Mouse (Mus musculus) right cerebral cortex, postnatal 4 days (tissue): ENCODE measurements around the gene Mymx.

Experiments
- DNase-seq: peaks from one replicate; pipeline ENCODE4 v3.0.0-alpha.2; 2022

Gene Mymx

GRCm38 (mm10) chr17:45567162-45567601 lies 34.7 kb downstream of the Mymx start:
- DNase-seq = no peak

- DNase-seq = no peak
Measured at GRCm38 (mm10) chr17:45566360-45567161, 35.3 kb downstream of the Mymx start.

- no peak for DNase-seq
Measured at GRCm38 (mm10) chr17:45566031-45566359, 35.9 kb downstream of the Mymx start.

GRCm38 (mm10) chr17:45565103-45565502 lies 36.8 kb downstream of the Mymx start:
- DNase-seq = no peak

- no peak for DNase-seq
Measured at GRCm38 (mm10) chr17:45564531-45565084, 37.3 kb downstream of the Mymx start.

GRCm38 (mm10) chr17:45563655-45564530 lies 38.0 kb downstream of the Mymx start, which contains the start of gene Slc35b2:
TSS of gene Slc35b2 (plus strand) at chr17:45563874.
- peak; percentile 93 for DNase-seq

- DNase-seq = no peak
Measured at GRCm38 (mm10) chr17:45563216-45563615, 38.7 kb downstream of the Mymx start.

GRCm38 (mm10) chr17:45559732-45560525 lies 42.0 kb downstream of the Mymx start:
- DNase-seq = no peak

- no peak for DNase-seq
Measured at GRCm38 (mm10) chr17:45557998-45558862, 43.7 kb downstream of the Mymx start.

- no peak for DNase-seq
Measured at GRCm38 (mm10) chr17:45557246-45557824, 44.6 kb downstream of the Mymx start.

GRCm38 (mm10) chr17:45556514-45557245 lies 45.2 kb downstream of the Mymx start:
- DNase-seq = no peak

GRCm38 (mm10) chr17:45556107-45556489 lies 45.8 kb downstream of the Mymx start:
- no peak for DNase-seq

GRCm38 (mm10) chr17:45555452-45556106 lies 46.3 kb downstream of the Mymx start, which contains the start of gene Nfkbie:
TSS of gene Nfkbie (plus strand) at chr17:45555703.
- DNase-seq = peak; percentile 86

- DNase-seq = no peak
Measured at GRCm38 (mm10) chr17:45554420-45554819, 47.5 kb downstream of the Mymx start.

- DNase-seq = no peak
Measured at GRCm38 (mm10) chr17:45553065-45553464, 48.8 kb downstream of the Mymx start.

- DNase-seq = peak; percentile 77
Measured at GRCm38 (mm10) chr17:45551816-45552451, 50.0 kb downstream of the Mymx start.

GRCm38 (mm10) chr17:45551249-45551796 lies 50.6 kb downstream of the Mymx start:
- DNase-seq = no peak
